Mouse (Mus musculus): ENCODE data around the gene Sec24b.

The Sec24b gene

GRCm38 (mm10) chr3:130061281-130061680, at the start of gene Sec24b:
Gene Sec24b (minus strand): TSS chr3:130061553.
- peak; percentile 9 to 26 for DNase-seq (ENCODE audit: low spot score in 2 of 2)

- no peak for DNase-seq (ENCODE audit: low spot score in 2 of 2)
Measured at GRCm38 (mm10) chr3:130104471-130104870, 43.1 kb upstream of the Sec24b start.

- peak in 1 of 2 experiments; percentile 8 for DNase-seq (ENCODE audit: low spot score in 2 of 2)
Measured at GRCm38 (mm10) chr3:130103486-130103885, 42.1 kb upstream of the Sec24b start.

DNA sequence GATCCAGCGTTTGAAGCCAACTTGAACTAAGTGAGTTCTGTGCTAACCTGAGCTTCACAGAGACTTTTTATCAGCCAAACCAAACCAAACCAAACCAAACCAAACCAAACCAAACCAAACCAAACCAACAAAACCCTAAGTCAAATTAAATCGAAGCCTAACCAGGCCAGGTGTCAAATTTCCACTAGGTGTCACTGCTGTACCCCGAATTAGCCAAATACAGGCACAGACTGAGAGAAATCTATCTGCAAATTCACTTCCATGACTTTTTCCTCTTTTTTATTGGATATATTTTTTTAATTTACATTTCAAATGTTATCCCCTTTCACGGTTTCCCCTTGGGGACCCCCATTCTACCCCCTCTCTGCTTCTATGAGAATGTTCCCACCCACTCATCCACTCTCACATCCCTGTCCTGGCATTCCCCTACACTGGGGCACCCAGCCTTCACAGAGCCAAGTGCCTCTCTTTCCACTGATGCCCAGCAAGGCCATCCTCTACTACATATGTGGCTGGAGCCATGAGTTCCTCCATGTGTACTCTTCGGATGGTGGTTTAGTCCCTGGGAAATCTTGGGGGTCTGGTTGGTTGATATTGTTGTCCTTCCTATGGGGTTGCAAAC, 33.9 kb upstream of the Sec24b start:
- DNase-seq (ENCODE audit: low spot score in 2 of 2): no peak

DNA sequence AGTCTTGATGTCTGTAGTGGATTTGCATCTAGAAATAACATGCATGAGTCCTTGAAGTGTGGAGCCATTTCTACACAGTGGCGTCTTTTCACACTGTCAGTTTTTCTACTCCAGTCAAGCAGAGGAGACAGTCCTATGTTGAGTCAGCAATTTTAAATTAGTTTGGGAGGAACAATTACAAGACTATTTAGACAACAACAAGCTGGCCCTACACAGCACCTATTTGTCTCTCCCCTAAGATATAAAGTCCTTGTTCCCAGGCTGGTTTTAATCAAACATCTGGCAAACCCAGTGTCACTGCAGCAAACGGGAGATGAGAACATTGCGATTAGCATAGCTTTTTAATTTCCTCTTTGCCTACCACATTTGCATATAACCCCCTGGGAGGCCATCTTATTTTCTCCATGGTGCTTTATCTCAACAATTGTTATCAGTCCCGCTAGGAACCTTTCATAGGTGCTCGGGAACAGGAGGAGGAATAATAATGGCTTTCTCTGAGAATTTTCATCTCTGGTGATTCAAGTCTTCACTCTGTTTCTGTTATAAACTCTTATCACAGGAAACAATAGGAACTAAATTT, 32.9 kb upstream of the Sec24b start:
- DNase-seq (ENCODE audit: low spot score in 2 of 2): no peak

GRCm38 (mm10) chr3:130090460-130090859, 29.1 kb upstream of the Sec24b start:
- no peak for DNase-seq (ENCODE audit: low spot score in 2 of 2)

GRCm38 (mm10) chr3:130088654-130089053, 27.3 kb upstream of the Sec24b start:
- no peak for DNase-seq (ENCODE audit: low spot score in 2 of 2)

DNA sequence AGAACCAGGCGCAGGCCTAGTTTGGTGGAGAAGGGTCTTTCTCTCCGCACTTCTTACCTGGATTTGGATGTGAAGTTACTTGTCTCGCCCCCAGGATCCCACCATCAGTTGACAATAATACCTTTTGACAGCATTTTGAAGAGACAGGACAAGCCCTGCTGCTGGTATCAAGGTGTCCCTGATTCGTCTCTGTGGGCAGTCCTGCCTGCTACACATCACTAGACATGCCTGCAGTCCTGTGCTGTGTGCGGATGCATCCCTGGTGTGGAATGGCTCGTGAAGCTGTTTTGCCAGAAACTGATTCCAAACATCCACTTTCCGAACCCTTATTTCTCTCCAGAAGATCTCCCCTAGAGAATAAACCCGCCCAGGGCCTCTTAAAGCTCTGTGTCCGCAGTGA, 26.1 kb upstream of the Sec24b start:
- no peak for DNase-seq (ENCODE audit: low spot score in 2 of 2)

- no peak for DNase-seq (ENCODE audit: low spot score in 2 of 2)
Measured at GRCm38 (mm10) chr3:130086372-130087080, 25.2 kb upstream of the Sec24b start.

- DNase-seq (ENCODE audit: low spot score in 2 of 2): no peak
Measured at GRCm38 (mm10) chr3:130083312-130083711, 22.0 kb upstream of the Sec24b start.

DNA sequence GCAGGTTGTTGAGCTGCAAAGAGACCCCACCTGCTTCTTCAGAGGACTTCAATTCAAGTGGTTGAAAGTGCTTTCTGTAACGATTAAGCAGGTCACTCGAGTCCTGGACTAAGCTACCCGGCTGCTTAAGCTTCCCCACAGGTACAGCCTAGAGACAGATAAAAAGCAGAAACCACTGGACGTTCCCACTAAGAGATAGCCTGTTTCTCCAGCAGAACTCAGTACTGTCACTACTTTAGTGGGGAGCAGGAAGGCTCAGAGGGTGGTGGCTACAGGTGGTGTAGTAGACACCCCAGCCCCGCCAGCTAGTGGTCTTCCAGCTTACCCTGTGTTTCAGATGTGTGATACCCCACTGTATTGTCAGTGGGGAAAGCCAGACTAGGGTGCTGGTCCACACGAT, 19.3 kb upstream of the Sec24b start:
- no peak for DNase-seq (ENCODE audit: low spot score in 2 of 2)

DNA sequence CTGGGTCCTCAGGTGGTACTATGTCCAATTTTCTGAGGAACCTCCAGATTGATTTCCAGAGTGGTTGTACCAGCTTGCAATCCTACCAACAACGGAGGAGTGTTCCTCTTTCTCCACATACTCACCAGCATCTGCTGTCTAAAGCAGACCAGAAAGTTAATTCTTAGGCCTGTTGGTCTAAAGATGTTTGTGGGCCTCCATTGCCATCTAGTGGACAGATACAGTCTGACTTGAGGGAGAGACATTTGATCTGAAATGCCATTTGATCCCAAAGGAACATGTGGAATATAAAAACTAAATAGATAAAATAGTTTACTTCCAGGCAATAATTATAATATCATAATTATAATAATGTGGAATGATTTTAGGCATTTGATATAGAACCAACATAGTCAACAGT, 18.4 kb upstream of the Sec24b start:
- DNase-seq (ENCODE audit: low spot score in 2 of 2): peak; percentile 23 to 41

DNA sequence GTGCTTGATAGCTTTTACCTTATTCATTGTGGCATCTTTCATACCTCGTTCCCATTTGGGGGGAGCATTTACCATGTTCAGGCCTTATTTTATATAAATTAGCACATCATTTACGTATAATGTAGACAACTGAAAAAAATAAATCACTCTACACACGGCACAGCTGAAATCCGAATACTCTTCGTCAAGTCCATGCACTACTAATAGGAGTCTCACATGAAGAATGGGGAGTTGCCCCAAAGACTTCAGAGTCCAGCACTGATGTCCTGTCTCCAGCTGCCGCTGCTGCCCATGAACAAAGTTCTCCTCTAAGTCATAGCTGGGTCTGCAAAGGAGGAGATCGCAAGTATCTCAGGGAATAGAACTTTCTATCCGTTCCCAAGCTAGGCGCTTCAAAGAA, 15.9 kb upstream of the Sec24b start:
- no peak for DNase-seq (ENCODE audit: low spot score in 2 of 2)

DNA sequence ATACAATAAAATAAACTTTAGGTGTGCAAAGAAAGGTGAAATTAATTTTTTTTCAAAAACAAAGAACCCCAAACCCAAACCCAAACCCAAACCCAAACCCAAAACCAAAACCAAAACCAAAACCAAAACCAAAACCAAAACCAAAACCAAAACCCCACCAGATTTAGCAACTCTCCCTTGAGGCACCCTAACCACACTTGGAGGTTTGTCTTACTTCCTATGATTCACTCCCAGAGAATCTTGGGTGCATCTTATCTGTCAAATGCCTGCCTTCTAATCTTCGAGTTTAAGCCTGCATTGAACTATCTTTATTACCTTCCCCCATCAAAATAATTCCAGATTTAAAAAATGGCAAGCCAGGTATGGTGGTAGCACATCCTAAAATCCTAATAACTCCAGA, 14.4 kb upstream of the Sec24b start:
- DNase-seq (ENCODE audit: low spot score in 2 of 2): no peak

GRCm38 (mm10) chr3:130073085-130073484, 11.7 kb upstream of the Sec24b start:
- no peak for DNase-seq (ENCODE audit: low spot score in 2 of 2)

DNA sequence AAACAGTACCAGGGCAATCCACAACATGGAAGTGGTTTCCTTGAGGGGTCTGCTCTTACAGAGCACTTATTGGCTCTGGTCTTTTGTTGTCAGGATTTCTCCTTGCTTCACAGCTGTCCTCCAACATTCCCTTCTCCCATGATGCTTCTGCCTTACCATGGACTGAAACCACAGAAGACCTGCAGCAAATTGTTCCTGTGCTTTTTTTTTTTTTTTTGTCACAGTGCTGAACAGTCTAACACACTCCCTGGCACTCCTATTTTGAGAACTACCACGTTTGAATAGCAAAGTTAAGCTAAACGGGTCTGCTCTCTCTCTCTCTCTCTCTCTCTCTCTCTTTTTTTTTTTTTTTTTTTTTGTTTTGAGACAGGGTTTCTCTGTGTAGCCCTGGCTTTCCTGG, 10.6 kb upstream of the Sec24b start:
- DNase-seq (ENCODE audit: low spot score in 2 of 2): no peak

DNA sequence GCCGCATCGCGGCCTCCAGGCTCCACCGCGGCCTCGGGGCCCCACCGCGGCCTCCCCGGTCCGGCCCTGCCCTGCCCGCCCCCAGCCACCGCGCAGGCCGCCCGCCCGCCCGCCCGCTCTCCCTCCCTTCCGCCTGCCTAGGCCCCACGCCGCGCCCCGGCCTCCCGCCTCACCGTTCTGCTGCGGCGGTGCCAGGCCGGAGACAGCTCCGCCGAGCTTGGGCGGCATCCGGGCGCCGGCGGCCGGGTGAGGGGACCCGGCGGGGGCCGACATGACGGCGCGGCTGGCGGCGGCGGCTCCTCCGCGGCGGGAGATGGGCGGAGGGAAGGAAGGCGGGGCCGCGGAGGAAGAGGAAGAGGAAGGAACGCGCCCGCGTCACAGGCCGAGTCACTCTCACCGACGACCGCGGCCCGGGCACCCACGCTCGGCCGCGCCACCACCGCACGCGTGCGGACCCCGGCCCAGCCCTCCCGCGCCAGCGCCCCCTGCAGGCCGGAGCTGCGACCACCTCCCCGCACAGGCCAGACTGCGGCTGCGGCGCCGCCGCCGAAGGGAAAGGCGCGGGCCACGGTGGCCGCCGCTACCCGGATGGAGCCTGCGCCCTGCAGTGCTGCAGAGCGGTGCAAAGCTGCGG, 840 bp downstream of the Sec24b start:
- DNase-seq (ENCODE audit: low spot score in 2 of 2): peak; percentile 83 to 85

DNA sequence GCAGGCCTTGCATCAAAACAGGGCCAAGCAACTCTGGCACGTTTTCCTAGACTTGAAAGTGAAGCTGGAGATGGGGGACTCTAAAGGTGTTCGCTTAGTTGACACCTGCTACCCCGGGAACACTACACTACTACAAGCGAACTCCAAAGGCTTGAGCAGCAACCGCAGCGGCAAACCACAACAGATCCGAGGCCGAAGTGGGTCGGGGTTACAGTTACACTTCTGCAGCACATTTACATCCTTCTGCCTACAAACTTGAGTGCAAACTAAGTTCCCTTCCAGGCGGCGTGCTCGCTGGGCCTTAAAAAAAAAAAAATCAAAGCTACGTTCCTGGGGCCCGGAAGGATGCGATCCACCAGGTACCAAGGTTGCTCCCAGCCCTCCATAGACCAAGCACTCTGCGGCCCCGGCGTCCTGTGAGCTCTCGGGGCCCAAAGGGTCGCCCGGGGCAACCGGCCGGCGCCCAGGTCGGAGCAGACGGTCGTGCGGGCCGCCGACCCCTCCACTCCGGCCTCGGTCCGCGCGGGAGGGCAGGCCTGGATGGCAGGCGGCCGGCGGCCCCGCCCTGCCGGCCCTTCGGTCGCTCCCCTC, 1.5 kb downstream of the Sec24b start:
- DNase-seq (ENCODE audit: low spot score in 2 of 2): peak in 1 of 2 experiments; percentile 15

- no peak for DNase-seq (ENCODE audit: low spot score in 2 of 2)
Measured at GRCm38 (mm10) chr3:130058488-130058887, 2.9 kb downstream of the Sec24b start.

GRCm38 (mm10) chr3:130057569-130058345, 3.6 kb downstream of the Sec24b start:
- no peak for DNase-seq (ENCODE audit: low spot score in 2 of 2)

Measured in spleen, postnatal 36 days (tissue).